Mouse (Mus musculus): Measurements from ENCODE around the gene Tmeff1.

- TF ChIP-seq POLR2A (IDR thresholded peaks at IDR 0.05; ENCODE audit: extremely low read depth, insufficient read depth, low read length) (no peak), CTCF (IDR thresholded peaks at IDR 0.05; ENCODE audit: extremely low read depth, insufficient read depth, low read length) (no peak)
These were observed 30.8 kb upstream of the Tmeff1 start for GRCm38 (mm10) chr4:48554132-48554531.

Measured in cortical plate, adult 2 months (tissue).